Mouse (Mus musculus) B cell, adult (primary cell): ENCODE measurements around the gene Zfp59. TPM values are rescaled to one million over a fixed set of nuclear protein-coding genes. Genes with fewer than 3 reads are reported as not detected.

Source experiments
- total RNA-seq: library from RNA; stranded (reverse); gene quantifications from 4 replicates; pipeline ENCODE4 v1.2.4, GENCODE M21; 2023; ENCODE audit not compliant: inconsistent age

Gene Zfp59
- 4.5 to 6.6 TPM (median 5.2 TPM) in 4 replicates for total RNA-seq

DNA sequence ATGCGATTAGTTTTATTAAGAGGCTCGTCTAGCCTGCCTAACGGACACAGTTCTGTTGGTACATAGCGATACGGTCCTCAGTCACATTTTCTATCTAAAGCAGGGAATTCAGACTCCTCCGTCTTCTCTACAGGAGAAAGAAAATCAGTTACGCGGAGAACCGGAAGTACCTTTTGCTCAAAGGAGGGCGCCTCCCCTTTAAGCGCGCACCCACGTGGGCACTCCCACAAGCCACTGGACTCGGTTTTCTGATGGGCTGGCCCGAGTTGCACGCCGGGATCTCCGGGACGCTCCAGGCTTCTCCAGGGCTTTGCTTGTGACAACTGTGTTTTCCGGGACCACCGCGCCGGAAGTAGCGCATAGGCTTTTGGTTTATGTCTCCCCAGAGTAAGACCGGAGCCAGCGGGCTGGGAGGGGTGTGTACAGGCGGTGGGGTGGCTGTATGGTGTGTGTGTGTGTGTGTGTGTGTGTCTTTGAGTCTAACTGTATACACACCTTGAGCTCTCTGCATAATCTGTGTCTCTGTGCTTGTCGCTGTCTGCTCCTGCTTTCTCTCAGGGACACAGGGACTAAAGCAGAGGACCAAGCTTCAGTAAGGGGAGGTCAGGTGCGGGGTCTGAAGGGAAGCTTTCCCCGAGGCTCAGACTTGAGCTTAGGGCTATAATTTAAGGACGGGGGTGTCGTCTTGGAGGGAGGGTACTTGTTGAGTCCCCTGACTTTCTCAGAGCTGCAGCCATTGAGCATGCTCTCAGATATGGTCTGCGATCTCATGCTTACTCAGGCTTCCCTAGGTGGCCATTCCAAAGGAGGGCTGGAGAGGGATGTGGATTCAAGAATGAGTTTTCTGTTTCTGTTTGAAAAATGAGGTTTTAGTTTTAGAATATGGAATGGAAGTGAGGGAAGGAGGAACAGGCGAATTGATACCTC is at the start of gene Zfp59:
Gene Zfp59 (plus strand): TSS at position 285 of the 927 bp plus-strand sequence.

DNA sequence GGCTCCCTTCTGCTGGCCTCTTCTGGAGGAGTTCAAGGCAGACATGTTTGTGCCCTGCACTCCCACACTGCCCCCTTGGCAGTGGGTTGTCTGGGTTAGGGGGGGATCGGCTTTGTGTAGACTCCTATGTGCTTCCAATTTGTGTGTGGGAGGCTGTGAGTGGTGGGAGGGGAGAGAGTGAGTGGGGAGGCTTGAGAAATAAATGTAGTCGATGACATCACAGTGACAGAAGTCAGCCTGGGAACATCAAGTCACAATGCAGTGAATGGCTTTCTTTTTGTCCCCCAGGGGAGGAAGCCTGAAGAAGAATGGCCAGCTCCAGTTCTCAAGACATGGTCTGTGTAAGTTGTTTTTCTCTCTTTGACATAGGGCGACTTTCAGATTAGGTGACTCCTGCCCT is 31.5 kb upstream of the Zfp59 start, which contains the start of gene Zfp626:
Gene Zfp626 (plus strand): TSS at position 301 of the 400 bp plus-strand sequence.

GRCm38 (mm10) chr7:27857227-27857626 is 18.8 kb downstream of the Zfp59 start, which contains the start of gene Zfp607a:
Gene Zfp607a (plus strand): TSS chr7:27857527.

Other genes starting within 250 kb of the Zfp59 start
- 99.7 to 109 TPM (median 105 TPM) in 4 replicates for gene Akt2, start 247.1 kb upstream of the Zfp59 start, total RNA-seq
- gene Ttc9b, start 184.7 kb upstream of the Zfp59 start, total RNA-seq: not detected in 4 replicates
- gene Map3k10, start 164.0 kb upstream of the Zfp59 start, total RNA-seq: 13.9 to 17.6 TPM (median 15.9 TPM) in 4 replicates
- gene Zfp607b, start 149.3 kb upstream of the Zfp59 start, total RNA-seq: 0.83 to 2.7 TPM (median 1.5 TPM) in 4 replicates
- gene Zfp60, start 107.2 kb upstream of the Zfp59 start, total RNA-seq: 12.9 to 15.2 TPM (median 14.2 TPM) in 4 replicates
- gene Zfp626, start 31.4 kb upstream of the Zfp59 start, total RNA-seq: 7.8 to 10.6 TPM (median 8.2 TPM) in 4 replicates
- gene Zfp607a, start 18.9 kb downstream of the Zfp59 start, total RNA-seq: 9.1 to 11.3 TPM (median 10.1 TPM) in 4 replicates
- 15.6 to 17.3 TPM (median 16.5 TPM) in 4 replicates for gene Zfp974, start 90.9 kb downstream of the Zfp59 start, total RNA-seq
- 10.3 to 12.3 TPM (median 11.8 TPM) in 4 replicates for gene Zfp780b, start 140.6 kb downstream of the Zfp59 start, total RNA-seq
- 7.4 to 12.5 TPM (median 9.7 TPM) in 4 replicates for gene Zfp850, start 175.5 kb downstream of the Zfp59 start, total RNA-seq
- gene Psmc4, start 211.5 kb downstream of the Zfp59 start, total RNA-seq: 110 to 133 TPM (median 123 TPM) in 4 replicates
- gene Fcgbp, start 232.6 kb downstream of the Zfp59 start, total RNA-seq: not detected in 4 replicates